Mouse (Mus musculus): ENCODE data around the gene Nlrc5. TPM values are rescaled to one million over a fixed set of nuclear protein-coding genes. Genes with fewer than 3 reads are reported as not detected.
"Not testable (repeated sequence)": the region's sequence is repeated elsewhere in the genome, so short reads cannot be mapped to it uniquely, and the experiment has no call there.

Nlrc5 gene
- polyA plus RNA-seq, 1 experiment from 2014 or later = not detected

- no peak overlapping the region for H3K4me3 ChIP-seq
- no peak for DNase-seq (ENCODE audit: low spot score)
- no peaks in the 10 kb centered on the region for H3K4me1 ChIP-seq
- no peak overlapping the region for H3K27ac ChIP-seq
- peaks cover 28% of the 10 kb centered on the region for H3K36me3 ChIP-seq
- no peaks in the 10 kb centered on the region for H3K27me3 ChIP-seq (ENCODE audit: low read depth, poor library complexity, severe bottlenecking)
- 87% methylated on average over 6 of the region's 6 CpGs for WGBS
- no peaks in the 10 kb centered on the region for H3K9me3 ChIP-seq (replicated peaks)
Measured at GRCm38 (mm10) chr8:94398587-94398986, 35.6 kb upstream of the Nlrc5 start.

GRCm38 (mm10) chr8:94399361-94399953 is 34.7 kb upstream of the Nlrc5 start:
- 88% methylated on average over 3 of the region's 3 CpGs for WGBS
- Histone ChIP-seq H3K9me3 (replicated peaks) (no peaks in the 10 kb centered on the region), H3K4me1 (no peaks in the 10 kb centered on the region), H3K27ac (no peak overlapping the region), H3K36me3 (peaks cover 19% of the 10 kb centered on the region), H3K27me3 (ENCODE audit: low read depth, poor library complexity, severe bottlenecking) (no peaks in the 10 kb centered on the region), H3K4me3 (no peak overlapping the region)
- no peak for DNase-seq (ENCODE audit: low spot score)

GRCm38 (mm10) chr8:94399957-94400356 is 34.2 kb upstream of the Nlrc5 start:
- not testable (repeated sequence) for H3K4me1 ChIP-seq; DNase-seq (ENCODE audit: low spot score); H3K27ac ChIP-seq; H3K4me3 ChIP-seq; H3K27me3 ChIP-seq (ENCODE audit: low read depth, poor library complexity, severe bottlenecking); H3K9me3 ChIP-seq (replicated peaks)
- 95% methylated on average over 2 of the region's 2 CpGs for WGBS
- H3K36me3 ChIP-seq = peaks cover 14% of the 10 kb centered on the region

- 65% methylated on average over 8 of the region's 8 CpGs for WGBS
- Histone ChIP-seq H3K27ac (peak overlapping the region; percentile 9; the same call in 1 of the 2 replicates), H3K4me1 (0 out of 2 replicates have a peak, but pooled peaks cover 5% of the 10 kb centered on the region)
Measured at GRCm38 (mm10) chr8:94408443-94409080, 25.6 kb upstream of the Nlrc5 start.

GRCm38 (mm10) chr8:94409523-94409922 is 24.6 kb upstream of the Nlrc5 start:
- H3K36me3 ChIP-seq = no peaks in the 10 kb centered on the region
- H3K4me3 ChIP-seq = no peak overlapping the region
- H3K27me3 ChIP-seq (ENCODE audit: low read depth, poor library complexity, severe bottlenecking) = no peaks in the 10 kb centered on the region
- H3K4me1 ChIP-seq = 0 out of 2 replicates have a peak, but pooled peaks cover 5% of the 10 kb centered on the region
- no peak overlapping the region for H3K27ac ChIP-seq
- H3K9me3 ChIP-seq (replicated peaks) = no peaks in the 10 kb centered on the region
- DNase-seq (ENCODE audit: low spot score) = no peak
- WGBS = 92% methylated on average over 7 of the region's 7 CpGs

More at GRCm38 (mm10) chr8:94408443-94409080, 25.6 kb upstream of the Nlrc5 start:
- Histone ChIP-seq H3K27me3 (ENCODE audit: low read depth, poor library complexity, severe bottlenecking) (no peaks in the 10 kb centered on the region), H3K4me3 (no peak overlapping the region), H3K9me3 (replicated peaks) (no peaks in the 10 kb centered on the region), H3K36me3 (no peaks in the 10 kb centered on the region)
- no peak for DNase-seq (ENCODE audit: low spot score)

GRCm38 (mm10) chr8:94412518-94412917 is 21.6 kb upstream of the Nlrc5 start:
- WGBS = 91% methylated on average over 6 of the region's 6 CpGs
- H3K36me3 ChIP-seq = no peaks in the 10 kb centered on the region
- H3K4me1 ChIP-seq = 0 out of 2 replicates have a peak, but pooled peaks cover 5% of the 10 kb centered on the region
- H3K4me3 ChIP-seq = no peak overlapping the region
- DNase-seq (ENCODE audit: low spot score) = no peak
- no peak overlapping the region for H3K27ac ChIP-seq
- H3K9me3 ChIP-seq (replicated peaks) = no peaks in the 10 kb centered on the region
- H3K27me3 ChIP-seq (ENCODE audit: low read depth, poor library complexity, severe bottlenecking) = no peaks in the 10 kb centered on the region

- Histone ChIP-seq H3K9me3 (replicated peaks) (no peaks in the 10 kb centered on the region), H3K4me3 (no peak overlapping the region), H3K27me3 (ENCODE audit: low read depth, poor library complexity, severe bottlenecking) (no peaks in the 10 kb centered on the region), H3K27ac (no peak overlapping the region), H3K4me1 (0 out of 2 replicates have a peak, but pooled peaks cover 3% of the 10 kb centered on the region), H3K36me3 (no peaks in the 10 kb centered on the region)
- 91% methylated on average over 6 of the region's 6 CpGs for WGBS
- DNase-seq (ENCODE audit: low spot score) = no peak
Measured at GRCm38 (mm10) chr8:94413509-94413908, 20.6 kb upstream of the Nlrc5 start.

- Histone ChIP-seq H3K4me3 (no peak overlapping the region), H3K9me3 (replicated peaks) (no peaks in the 10 kb centered on the region), H3K27ac (no peak overlapping the region; the same call in 1 of the 2 replicates), H3K36me3 (no peaks in the 10 kb centered on the region), H3K27me3 (ENCODE audit: low read depth, poor library complexity, severe bottlenecking) (no peaks in the 10 kb centered on the region), H3K4me1 (no peaks in the 10 kb centered on the region)
- DNase-seq (ENCODE audit: low spot score) = no peak
- 72% methylated on average over 2 of the region's 2 CpGs for WGBS
Measured at GRCm38 (mm10) chr8:94415218-94415617, 18.9 kb upstream of the Nlrc5 start.

- no peak overlapping the region for H3K4me3 ChIP-seq
- 83% methylated on average over 9 of the region's 9 CpGs for WGBS
- no peaks in the 10 kb centered on the region for H3K4me1 ChIP-seq
- H3K36me3 ChIP-seq = no peaks in the 10 kb centered on the region
- no peak overlapping the region for H3K27ac ChIP-seq
- H3K27me3 ChIP-seq (ENCODE audit: low read depth, poor library complexity, severe bottlenecking) = no peaks in the 10 kb centered on the region
- DNase-seq (ENCODE audit: low spot score) = no peak
- no peaks in the 10 kb centered on the region for H3K9me3 ChIP-seq (replicated peaks)
Measured at GRCm38 (mm10) chr8:94418017-94418416, 16.1 kb upstream of the Nlrc5 start.

GRCm38 (mm10) chr8:94422270-94422669 is 11.9 kb upstream of the Nlrc5 start:
- no peak overlapping the region for H3K4me3 ChIP-seq
- no peak overlapping the region for H3K27ac ChIP-seq
- DNase-seq (ENCODE audit: low spot score) = no peak
- no peaks in the 10 kb centered on the region for H3K36me3 ChIP-seq
- no peaks in the 10 kb centered on the region for H3K27me3 ChIP-seq (ENCODE audit: low read depth, poor library complexity, severe bottlenecking)
- no peaks in the 10 kb centered on the region for H3K4me1 ChIP-seq
- H3K9me3 ChIP-seq (replicated peaks) = no peaks in the 10 kb centered on the region
- 94% methylated on average over 4 of the region's 4 CpGs for WGBS

GRCm38 (mm10) chr8:94427953-94428352 is 6.2 kb upstream of the Nlrc5 start:
- Histone ChIP-seq H3K4me3 (no peak overlapping the region), H3K4me1 (peaks cover 5% of the 10 kb centered on the region; the same call in 1 of the 2 replicates), H3K27me3 (ENCODE audit: low read depth, poor library complexity, severe bottlenecking) (peaks cover 13% of the 10 kb centered on the region), H3K9me3 (replicated peaks) (no peaks in the 10 kb centered on the region), H3K36me3 (no peaks in the 10 kb centered on the region), H3K27ac (no peak overlapping the region)
- 72% methylated on average over 10 of the region's 10 CpGs for WGBS
- DNase-seq (ENCODE audit: low spot score) = no peak

- Histone ChIP-seq H3K27ac (no peak overlapping the region), H3K4me1 (peaks cover 5% of the 10 kb centered on the region; the same call in 1 of the 2 replicates), H3K4me3 (no peak overlapping the region), H3K9me3 (replicated peaks) (no peaks in the 10 kb centered on the region), H3K27me3 (ENCODE audit: low read depth, poor library complexity, severe bottlenecking) (peaks cover 17% of the 10 kb centered on the region), H3K36me3 (no peaks in the 10 kb centered on the region)
- DNase-seq (ENCODE audit: low spot score) = no peak
- WGBS = 79% methylated on average over 4 of the region's 4 CpGs
Measured at GRCm38 (mm10) chr8:94428420-94428819, 5.7 kb upstream of the Nlrc5 start.

GRCm38 (mm10) chr8:94429376-94429775 is 4.8 kb upstream of the Nlrc5 start:
- Histone ChIP-seq H3K4me1 (peaks cover 13% of the 10 kb centered on the region), H3K36me3 (no peaks in the 10 kb centered on the region), H3K9me3 (replicated peaks) (no peaks in the 10 kb centered on the region), H3K27ac (no peak overlapping the region), H3K27me3 (ENCODE audit: low read depth, poor library complexity, severe bottlenecking) (peaks cover 27% of the 10 kb centered on the region), H3K4me3 (no peak overlapping the region)
- WGBS = 90% methylated on average over 7 of the region's 7 CpGs
- DNase-seq (ENCODE audit: low spot score) = no peak

Data from limb, embryonic 10.5 days (tissue).